Mouse (Mus musculus) spleen, postnatal 36 days (tissue): ENCODE data around the gene Fam50a.
"Not testable (repeated sequence)": the region's sequence is repeated elsewhere in the genome, so short reads cannot be mapped to it uniquely, and the experiment has no call there.

Experiments used
- DNase-seq, 2 experiments: peaks; one replicate each; pipeline ENCODE4 v3.0.0; 2022; ENCODE audit warnings: low spot score in 2 of 2, mixed read lengths in 1 of 2

Gene Fam50a

DNA sequence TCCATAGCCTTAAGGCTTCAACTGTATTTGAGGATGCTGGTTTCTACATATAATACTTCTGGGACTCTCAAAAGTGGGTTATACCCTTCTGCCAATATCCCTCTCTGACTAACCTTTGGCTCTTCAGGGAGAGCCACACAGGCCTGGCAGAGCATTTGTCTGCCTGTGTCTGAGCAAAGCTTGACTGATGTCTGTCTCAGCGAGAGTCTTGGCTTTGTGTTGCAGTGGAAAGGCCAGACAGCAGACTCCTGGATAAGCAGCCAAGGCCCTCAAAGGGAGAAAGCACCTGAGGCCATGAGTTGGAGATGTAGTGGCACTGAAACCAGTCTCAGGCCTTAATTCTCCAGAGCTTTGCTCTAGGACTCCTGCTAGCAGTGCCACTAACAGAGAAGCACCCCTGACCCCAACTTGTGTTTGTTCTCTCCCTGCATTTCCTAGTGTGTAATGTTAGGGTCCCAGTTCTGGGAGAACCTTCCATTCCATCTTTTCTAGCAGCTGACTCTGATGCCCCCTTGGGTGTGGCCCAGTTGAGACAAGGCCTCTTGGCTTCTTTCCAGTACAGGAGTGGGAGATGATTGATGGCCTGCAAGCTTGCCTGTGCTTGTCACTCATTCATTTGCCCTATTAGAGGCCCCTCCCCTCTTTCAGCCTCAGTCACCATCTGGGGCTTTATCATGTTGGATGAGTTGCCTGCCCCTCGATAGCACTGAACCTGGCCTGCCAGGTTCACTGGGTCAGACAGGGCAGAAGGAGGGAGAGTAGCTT is 17.5 kb downstream of the Fam50a start:
- DNase-seq: no peak

DNA sequence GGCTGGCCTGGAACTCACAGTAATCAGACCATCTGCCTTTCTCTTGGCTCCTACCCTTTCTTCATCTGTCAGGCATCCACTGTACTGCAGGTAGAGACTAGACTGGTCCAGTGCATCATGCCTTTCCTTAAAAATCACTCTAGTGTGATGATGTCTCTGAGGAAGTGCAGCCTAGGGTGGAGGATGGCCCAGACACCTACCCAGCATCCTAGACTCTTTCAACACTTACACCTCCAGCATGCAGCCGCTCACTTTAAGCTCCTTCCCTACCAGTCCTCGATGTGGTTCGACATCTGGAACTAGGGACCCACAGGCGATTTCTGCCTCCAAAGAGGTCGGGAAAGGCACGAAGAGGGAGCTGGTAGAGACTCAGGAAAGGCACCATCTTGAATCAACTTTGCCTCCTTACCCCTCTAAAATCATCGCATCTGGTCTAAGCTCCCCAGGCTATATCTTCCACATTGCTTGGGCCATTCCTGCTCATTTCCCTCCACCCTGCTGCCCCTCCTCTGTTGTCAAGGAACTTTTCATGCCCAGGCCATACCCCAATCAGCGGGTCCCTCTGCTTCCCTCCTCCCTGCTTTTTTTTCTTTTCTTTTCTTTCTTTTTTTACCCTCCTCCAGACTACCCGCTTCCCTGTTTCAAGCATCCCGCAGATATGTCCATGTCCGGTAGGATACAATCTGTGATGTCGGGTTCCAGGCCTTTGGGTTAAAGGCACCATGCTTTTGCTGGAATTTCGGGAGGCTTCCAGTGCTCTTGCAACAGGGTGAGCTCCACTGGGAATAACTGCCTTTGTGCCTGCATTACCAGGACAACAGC is 40.0 kb downstream of the Fam50a start:
- no peak for DNase-seq

DNA sequence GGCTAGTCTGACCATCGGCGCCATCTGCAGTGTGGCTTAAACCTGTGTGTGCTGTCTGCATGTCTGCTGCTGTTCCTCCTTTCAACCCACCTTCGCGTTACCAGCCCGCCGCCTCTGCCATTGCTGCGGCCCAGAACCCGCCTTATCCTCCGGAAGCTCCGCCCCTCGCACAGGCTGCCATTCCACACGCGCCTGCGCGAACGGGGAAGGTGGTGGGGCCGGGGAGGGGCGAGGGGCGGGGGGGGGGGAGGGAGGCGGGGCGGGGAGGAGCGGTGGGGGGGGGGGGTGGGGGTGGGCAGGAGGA is 40.6 kb downstream of the Fam50a start, which contains the start of gene Lage3:
TSS of gene Lage3 (minus strand) at position 152 of the 304 bp plus-strand sequence.
- DNase-seq: peak; percentile 83 to 87

DNA sequence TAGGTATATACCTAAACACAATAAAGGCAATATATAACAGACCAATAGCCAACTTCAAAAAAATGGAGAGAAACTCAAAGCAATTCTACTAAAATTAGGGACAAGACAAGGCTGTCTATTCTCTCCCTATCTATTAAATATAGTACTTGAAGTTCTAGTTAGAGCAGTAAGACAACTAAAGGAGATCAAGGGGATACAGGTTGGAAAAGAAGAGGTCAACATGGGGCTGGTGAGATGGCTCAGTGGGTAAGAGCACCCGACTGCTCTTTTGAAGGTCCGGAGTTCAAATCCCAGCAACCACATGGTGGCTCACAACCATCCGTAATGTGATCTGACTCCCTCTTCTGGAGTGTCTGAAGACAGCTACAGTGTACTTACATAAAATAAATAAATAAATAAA is 44.2 kb downstream of the Fam50a start:
- not testable (repeated sequence) for DNase-seq

DNA sequence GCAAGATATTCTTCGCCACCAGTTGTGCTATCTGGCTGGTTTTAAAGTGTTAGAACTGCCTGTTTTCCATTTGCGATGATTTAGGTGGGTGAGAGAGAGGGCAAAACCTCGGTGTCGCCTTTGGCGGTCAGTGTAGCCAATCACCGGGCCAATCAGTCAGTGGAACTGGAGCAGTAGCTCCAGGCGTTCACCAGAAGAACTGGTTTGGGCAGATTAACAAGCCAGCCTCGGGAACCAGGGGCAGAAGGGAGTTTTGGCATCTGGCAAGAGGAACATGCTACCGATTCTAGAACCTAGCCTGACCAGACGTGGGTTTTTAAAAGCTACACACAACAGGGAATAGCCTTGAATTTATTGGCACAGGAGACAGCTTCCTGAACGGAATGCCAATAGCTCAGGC is 46.3 kb downstream of the Fam50a start:
- DNase-seq: no peak

DNA sequence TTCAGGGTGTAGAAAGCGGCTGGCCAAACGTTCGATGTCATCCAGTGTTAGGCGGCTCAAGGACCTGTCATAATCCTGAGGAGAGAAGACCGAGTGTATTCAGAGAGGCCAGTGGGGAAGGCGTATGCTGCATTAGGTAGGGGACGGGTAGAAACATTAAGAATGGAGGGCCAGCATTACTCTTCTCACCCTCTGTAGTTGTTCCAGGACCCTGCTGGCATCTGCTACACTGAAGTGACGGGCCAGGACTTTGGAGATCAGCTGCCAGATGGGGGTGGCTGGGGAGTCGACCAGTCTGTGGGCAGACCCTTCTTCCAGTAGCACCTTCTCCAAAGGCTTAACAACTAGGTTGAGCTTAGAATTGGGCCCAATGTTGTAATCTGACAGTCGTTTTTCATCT is 54.7 kb downstream of the Fam50a start:
- no peak for DNase-seq

DNA sequence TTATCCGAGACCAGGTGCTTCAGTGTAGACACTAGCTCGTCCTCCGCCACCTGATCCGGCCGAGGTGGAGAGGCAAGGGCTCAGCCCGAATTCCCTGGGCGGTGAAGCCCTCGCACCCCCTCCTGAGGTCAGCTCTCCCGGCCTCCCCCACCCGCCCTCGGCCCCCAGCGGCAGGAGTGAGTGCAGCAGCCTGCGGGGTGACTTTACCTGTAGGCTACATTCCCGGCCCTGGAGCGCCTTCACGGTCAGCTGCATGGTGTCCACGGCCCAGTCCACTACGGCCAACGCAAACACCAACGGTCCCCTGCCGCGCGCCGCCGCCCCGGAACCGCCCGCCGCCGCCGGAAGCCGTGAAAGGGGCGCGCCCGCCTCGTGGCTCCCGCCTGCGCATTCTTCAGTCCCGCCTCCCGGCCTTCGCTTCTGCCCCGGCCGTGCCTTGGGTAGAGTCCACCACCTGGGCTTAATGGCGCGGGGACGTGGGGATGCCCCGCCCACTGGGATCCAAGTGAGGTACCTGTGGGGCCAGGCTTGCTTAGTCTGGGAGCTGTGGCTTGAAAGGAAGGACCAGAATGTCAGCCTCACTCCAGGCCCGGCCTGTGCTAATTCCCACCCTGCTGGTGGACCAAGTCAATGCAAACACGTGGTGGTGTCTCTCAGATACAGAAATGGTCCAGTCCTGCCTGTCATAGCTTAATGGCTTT is 55.5 kb downstream of the Fam50a start:
- DNase-seq: peak; percentile 67 to 68
